Mouse (Mus musculus): ENCODE measurements around the gene Nol11. TPM values are rescaled to one million over a fixed set of nuclear protein-coding genes. Genes with fewer than 3 reads are reported as not detected.

The Nol11 gene
- total and polyA plus RNA-seq, 3 experiments = 58.5 to 110 (median 93.8) TPM

- H3K9me3 ChIP-seq (replicated peaks; ENCODE audit: insufficient read depth, low read length) = no peaks in the 10 kb centered on the region
- no peak overlapping the region for H3K9ac ChIP-seq (ENCODE audit: control insufficient read depth, low read depth, low read length, poor library complexity, severe bottlenecking)
- H3K79me2 ChIP-seq (ENCODE audit: control insufficient read depth, insufficient read depth, low read length, poor library complexity) = peaks cover 22% of the 10 kb centered on the region
- H3K27ac ChIP-seq (ENCODE audit: control insufficient read depth, low read depth, low read length) = no peak overlapping the region
- no peak overlapping the region for H3K4me3 ChIP-seq (ENCODE audit: control insufficient read depth in 1 of 2, insufficient read depth in 1 of 2, low read depth in 2 of 2, low read length in 2 of 2)
- peaks cover 8 to 12% of the 10 kb centered on the region in 2 experiments for H3K36me3 ChIP-seq (ENCODE audit: control insufficient read depth in 1 of 2, insufficient read depth in 2 of 2, low read length in 2 of 2)
- H3K4me1 ChIP-seq (ENCODE audit: control insufficient read depth in 1 of 2, insufficient read depth in 2 of 2, low read length in 2 of 2) = peaks cover 0 to 3% of the 10 kb centered on the region in 2 experiments; a peak in 1 of 4 replicates
- DNase-seq (ENCODE audit: low read depth, low spot score) = no peak
- no peaks in the 10 kb centered on the region for H3K27me3 ChIP-seq (ENCODE audit: control insufficient read depth in 1 of 2, insufficient read depth in 2 of 2, low read length in 2 of 2)
- TF ChIP-seq TAL1 (IDR thresholded peaks at IDR 0.05; ENCODE audit: low read length) (no peak), RCOR1 (IDR thresholded peaks at IDR 0.05; ENCODE audit: low read depth, low read length) (no peak), TCF12 (IDR thresholded peaks at IDR 0.05; ENCODE audit: low read depth, low read length) (no peak), HCFC1 (IDR thresholded peaks at IDR 0.05; ENCODE audit: low read depth, low read length) (no peak), TBP (IDR thresholded peaks at IDR 0.05; ENCODE audit: low read depth, low read length) (no peak), CHD1 (IDR thresholded peaks at IDR 0.05; ENCODE audit: low read depth, low read length) (no peak), USF2 (IDR thresholded peaks at IDR 0.05; ENCODE audit: borderline replicate concordance in 1 of 2, insufficient read depth in 1 of 2, low read depth in 1 of 2, low read length in 2 of 2) (no peak), CHD2 (IDR thresholded peaks at IDR 0.05; ENCODE audit: low read length) (no peak), SIN3A (IDR thresholded peaks at IDR 0.05; ENCODE audit: low read length) (no peak), ZKSCAN1 (IDR thresholded peaks at IDR 0.05; ENCODE audit: low read depth, low read length) (no peak), RAD21 (IDR thresholded peaks at IDR 0.05; ENCODE audit: low read depth, low read length) (no peak), KAT2A (conservative IDR thresholded peaks at IDR 0.05; ENCODE audit: low read depth, low read length) (no peak), MAZ (IDR thresholded peaks at IDR 0.05; ENCODE audit: low read depth, low read length) (no peak), SMC3 (IDR thresholded peaks at IDR 0.05; ENCODE audit: low read depth, low read length) (no peak), CTCF (IDR thresholded peaks at IDR 0.05 in 2 of 3, conservative IDR thresholded peaks at IDR 0.05 in 1 of 3; ENCODE audit: control insufficient read depth in 1 of 3, insufficient read depth in 1 of 3, low read depth in 2 of 3, low read length in 3 of 3, poor library complexity in 1 of 3, severe bottlenecking in 1 of 3) (no peak), JUND (IDR thresholded peaks at IDR 0.05; ENCODE audit: low read depth, low read length) (no peak), GABPA (IDR thresholded peaks at IDR 0.05; ENCODE audit: low read depth, low read length) (no peak), EP300 (IDR thresholded peaks at IDR 0.05; ENCODE audit: low read depth in 1 of 2, low read length in 2 of 2) (no peak)
Measured at GRCm38 (mm10) chr11:107190376-107190775, 1.2 kb upstream of the Nol11 start.

GRCm38 (mm10) chr11:107183777-107184176 lies 5.4 kb downstream of the Nol11 start:
- Histone ChIP-seq H3K4me3 (ENCODE audit: control insufficient read depth in 1 of 2, insufficient read depth in 1 of 2, low read depth in 2 of 2, low read length in 2 of 2) (no peak overlapping the region), H3K9ac (ENCODE audit: control insufficient read depth, low read depth, low read length, poor library complexity, severe bottlenecking) (no peak overlapping the region), H3K27ac (ENCODE audit: control insufficient read depth, low read depth, low read length) (no peak overlapping the region), H3K36me3 (ENCODE audit: control insufficient read depth in 1 of 2, insufficient read depth in 2 of 2, low read length in 2 of 2) (peaks cover 9 to 43% of the 10 kb centered on the region in 2 experiments), H3K9me3 (replicated peaks; ENCODE audit: insufficient read depth, low read length) (no peaks in the 10 kb centered on the region), H3K27me3 (ENCODE audit: control insufficient read depth in 1 of 2, insufficient read depth in 2 of 2, low read length in 2 of 2) (no peaks in the 10 kb centered on the region), H3K79me2 (ENCODE audit: control insufficient read depth, insufficient read depth, low read length, poor library complexity) (peaks cover 19% of the 10 kb centered on the region), H3K4me1 (ENCODE audit: control insufficient read depth in 1 of 2, insufficient read depth in 2 of 2, low read length in 2 of 2) (peaks cover 0 to 3% of the 10 kb centered on the region in 2 experiments; a peak in 1 of 4 replicates)
- no peak for DNase-seq (ENCODE audit: low read depth, low spot score)
- TF ChIP-seq MYB (IDR thresholded peaks at IDR 0.05; ENCODE audit: low read depth, low read length) (no peak), SMC3 (IDR thresholded peaks at IDR 0.05; ENCODE audit: low read depth, low read length) (no peak), GABPA (IDR thresholded peaks at IDR 0.05; ENCODE audit: low read depth, low read length) (no peak), RAD21 (IDR thresholded peaks at IDR 0.05; ENCODE audit: low read depth, low read length) (no peak), MXI1 (IDR thresholded peaks at IDR 0.05; ENCODE audit: low read depth, low read length) (no peak), MAZ (IDR thresholded peaks at IDR 0.05; ENCODE audit: low read depth, low read length) (no peak), JUND (IDR thresholded peaks at IDR 0.05; ENCODE audit: low read depth, low read length) (no peak), HCFC1 (IDR thresholded peaks at IDR 0.05; ENCODE audit: low read depth, low read length) (no peak), MYC (IDR thresholded peaks at IDR 0.05; ENCODE audit: low read depth, low read length) (no peak), POLR2A (IDR thresholded peaks at IDR 0.05; ENCODE audit: control insufficient read depth in 1 of 2, insufficient read depth in 1 of 2, low read depth in 1 of 2, low read length in 2 of 2, poor library complexity in 1 of 2) (no peak), KAT2A (conservative IDR thresholded peaks at IDR 0.05; ENCODE audit: low read depth, low read length) (no peak)

Measured in MEL (cell line).